Mouse (Mus musculus) lung, embryonic 14.5 days (tissue): ENCODE data around the gene Ssh2. TPM values are rescaled to one million over a fixed set of nuclear protein-coding genes. Genes with fewer than 3 reads are reported as not detected.
A peak's percentile ranks its signal among the peaks of the same experiment; 100 is the strongest.

Experiments
- ATAC-seq: fragments of 200-750 bp; cut with Nextera tagmentation; 2 replicates; pipeline ENCODE4 v1.8.0; 2017; ENCODE audit warnings: mild to moderate bottlenecking, moderate TSS enrichment, moderate library complexity; ENCODE audit not compliant: insufficient read depth
- DNase-seq: peaks from one replicate; pipeline ENCODE4 v3.0.0-alpha.2; 2015
- H3K27ac ChIP-seq: fragments of 300-500 bp; sonication (generic); 2 replicates; pipeline ENCODE4 v1.5.1; 2014; ENCODE audit warnings: low read depth, mild to moderate bottlenecking, moderate library complexity
- H3K27me3 ChIP-seq: fragments of 300-500 bp; sonication (generic); 2 replicates; pipeline ENCODE4 v1.6.1; 2014; ENCODE audit warnings: low read length, control low read depth; ENCODE audit not compliant: insufficient read depth
- H3K36me3 ChIP-seq: fragments of 300-500 bp; sonication (generic); 2 replicates; pipeline ENCODE4 v1.6.1; 2014; ENCODE audit warnings: control low read depth; ENCODE audit not compliant: insufficient read depth
- H3K4me1 ChIP-seq: fragments of 300-500 bp; sonication (generic); 2 replicates; pipeline ENCODE4 v1.6.1; 2014; ENCODE audit warnings: antibody characterized with exemption, control low read depth; ENCODE audit not compliant: insufficient read depth
- H3K4me2 ChIP-seq: fragments of 300-500 bp; sonication (generic); 2 replicates; pipeline ENCODE4 v1.6.1; 2014; ENCODE audit warnings: mild to moderate bottlenecking
- H3K4me3 ChIP-seq: fragments of 300-500 bp; sonication (generic); 2 replicates; pipeline ENCODE4 v1.5.1; 2014; ENCODE audit warnings: low read depth, low read length
- H3K9ac ChIP-seq: fragments of 300-500 bp; sonication (generic); 2 replicates; pipeline ENCODE4 v1.6.1; 2014
- H3K9me3 ChIP-seq: fragments of 300-500 bp; sonication (generic); 2 replicates; pipeline ENCODE4 v1.6.1; 2016; ENCODE audit warnings: low read depth, low read length, control low read depth
- CTCF ChIP-seq: IDR thresholded peaks from 2 replicates; pipeline ENCODE4 v1.5.1; 2016; ENCODE audit warnings: antibody characterized with exemption, low read depth
- WGBS: fragments of 180-500 bp; shearing (Covaris S2); extraction: QIAGEN DNeasy Blood & Tissue Kit; methylation state at CpG from one replicate; pipeline ENCODE4 v1.1.7; 2014; 5-methylcytosine and 5-hydroxymethylcytosine counted together
- polyA plus RNA-seq: library from polyadenylated mRNA; unstranded; fragments of >200 nt; fragmentation: Nextera tagmentation; extraction: Ambion mirVana; gene quantifications from 2 replicates; pipeline ENCODE4 v1.2.1, GENCODE M21; 2014

Ssh2 gene
- polyA plus RNA-seq, 1 experiment from 2014 or later, result 13.8 TPM

- no peaks in the 10 kb centered on the region for H3K27me3 ChIP-seq
- H3K9ac ChIP-seq, result no peak overlapping the region
- no peak overlapping the region for H3K27ac ChIP-seq
- 0 out of 2 replicates have a peak, but pooled peaks cover 6% of the 10 kb centered on the region for H3K36me3 ChIP-seq
- H3K9me3 ChIP-seq, result no peaks in the 10 kb centered on the region
- no peak for ATAC-seq
- H3K4me3 ChIP-seq, result no peak overlapping the region
- DNase-seq, result peak; percentile 8
- no peak for TF ChIP-seq CTCF
- WGBS, result 78% methylated on average over 2 of the region's 2 CpGs
- no peaks in the 10 kb centered on the region for H3K4me1 ChIP-seq
- no peak overlapping the region for H3K4me2 ChIP-seq
These were observed 190.2 kb downstream of the Ssh2 start for GRCm38 (mm10) chr11:77406329-77406728.

- Histone ChIP-seq H3K27ac (peak overlapping the region; percentile 30; the same call in 1 of the 2 replicates), H3K4me1 (no peaks in the 10 kb centered on the region), H3K27me3 (no peaks in the 10 kb centered on the region), H3K4me3 (no peak overlapping the region), H3K36me3 (0 out of 2 replicates have a peak, but pooled peaks cover 6% of the 10 kb centered on the region), H3K9ac (no peak overlapping the region), H3K4me2 (no peak overlapping the region), H3K9me3 (no peaks in the 10 kb centered on the region)
- no peak for TF ChIP-seq CTCF
- DNase-seq (peak; percentile 86), ATAC-seq (peak; percentile 35; the same call in 1 of the 2 replicates)
- WGBS, result 60% methylated on average over 6 of the region's 6 CpGs
These were observed 193.8 kb downstream of the Ssh2 start for GRCm38 (mm10) chr11:77409879-77410278.

- H3K4me2 ChIP-seq, result no peak overlapping the region
- H3K9ac ChIP-seq, result no peak overlapping the region
- DNase-seq (peak; percentile 22), ATAC-seq (no peak)
- no peak for TF ChIP-seq CTCF
- H3K36me3 ChIP-seq, result 0 out of 2 replicates have a peak, but pooled peaks cover 6% of the 10 kb centered on the region
- no peak overlapping the region for H3K4me3 ChIP-seq
- no peak overlapping the region for H3K27ac ChIP-seq
- no peaks in the 10 kb centered on the region for H3K4me1 ChIP-seq
- no peaks in the 10 kb centered on the region for H3K9me3 ChIP-seq
- H3K27me3 ChIP-seq, result no peaks in the 10 kb centered on the region
These were observed 195.2 kb downstream of the Ssh2 start for GRCm38 (mm10) chr11:77411284-77411683.

GRCm38 (mm10) chr11:77414141-77414839, 198.2 kb downstream of the Ssh2 start:
- TF ChIP-seq CTCF, result no peak
- H3K9me3 ChIP-seq, result no peaks in the 10 kb centered on the region
- no peak for DNase-seq

GRCm38 (mm10) chr11:77416212-77417000, 200.3 kb downstream of the Ssh2 start:
- no peak overlapping the region for H3K9ac ChIP-seq
- H3K4me2 ChIP-seq, result no peak overlapping the region
- ATAC-seq (no peak), DNase-seq (no peak)
- H3K27me3 ChIP-seq, result no peaks in the 10 kb centered on the region
- no peak overlapping the region for H3K27ac ChIP-seq
- no peaks in the 10 kb centered on the region for H3K36me3 ChIP-seq
- TF ChIP-seq CTCF, result no peak
- 71% methylated on average over 4 of the region's 4 CpGs for WGBS
- no peak overlapping the region for H3K4me3 ChIP-seq
- no peaks in the 10 kb centered on the region for H3K4me1 ChIP-seq
- no peaks in the 10 kb centered on the region for H3K9me3 ChIP-seq

More at GRCm38 (mm10) chr11:77414141-77414839, 198.2 kb downstream of the Ssh2 start:
- H3K4me1 ChIP-seq, result no peaks in the 10 kb centered on the region
- 85% methylated on average over 2 of the region's 2 CpGs for WGBS
- no peaks in the 10 kb centered on the region for H3K36me3 ChIP-seq
- H3K27ac ChIP-seq, result no peak overlapping the region
- H3K9ac ChIP-seq, result no peak overlapping the region
- H3K27me3 ChIP-seq, result no peaks in the 10 kb centered on the region
- no peak for ATAC-seq
- no peak overlapping the region for H3K4me3 ChIP-seq
- H3K4me2 ChIP-seq, result no peak overlapping the region

- Histone ChIP-seq H3K4me2 (no peak overlapping the region), H3K36me3 (no peaks in the 10 kb centered on the region), H3K4me1 (no peaks in the 10 kb centered on the region), H3K27me3 (no peaks in the 10 kb centered on the region), H3K4me3 (no peak overlapping the region), H3K9me3 (no peaks in the 10 kb centered on the region), H3K27ac (no peak overlapping the region), H3K9ac (no peak overlapping the region)
- 82% methylated on average over 4 of the region's 4 CpGs for WGBS
- TF ChIP-seq CTCF, result no peak
- DNase-seq (no peak), ATAC-seq (no peak)
These were observed 201.9 kb downstream of the Ssh2 start for GRCm38 (mm10) chr11:77418021-77418420.

GRCm38 (mm10) chr11:77423175-77423859, 207.2 kb downstream of the Ssh2 start:
- WGBS, result 65% methylated on average over 4 of the region's 4 CpGs
- Histone ChIP-seq H3K4me1 (no peaks in the 10 kb centered on the region), H3K4me3 (no peak overlapping the region), H3K36me3 (peaks cover 10% of the 10 kb centered on the region), H3K27me3 (no peaks in the 10 kb centered on the region), H3K27ac (peak overlapping the region; percentile 42), H3K9me3 (no peaks in the 10 kb centered on the region), H3K9ac (no peak overlapping the region), H3K4me2 (no peak overlapping the region)
- ATAC-seq, result no peak
- TF ChIP-seq CTCF, result no peak
- DNase-seq, result no peak
